Mouse (Mus musculus) liver, adult 2 months (tissue): ENCODE measurements around the gene Nfasc. TPM values are rescaled to one million over a fixed set of nuclear protein-coding genes. Genes with fewer than 3 reads are reported as not detected.

Experiments used
- DNase-seq: peaks from one replicate; pipeline ENCODE4 v3.0.0-alpha.2; 2011; ENCODE audit warnings: low read depth, low spot score; ENCODE audit errors: extremely low read depth
- H3K27ac ChIP-seq: fragments of 200-500 bp; replicated peaks from 2 replicates; pipeline ENCODE4 v1.5.1; 2012; ENCODE audit warnings: low read depth, mild to moderate bottlenecking, control low read depth, inconsistent platforms, low read length; ENCODE audit not compliant: insufficient read depth
- H3K27me3 ChIP-seq: fragments of 200-500 bp; 2 replicates; pipeline ENCODE4 v1.6.1; 2012; ENCODE audit warnings: mild to moderate bottlenecking, moderate library complexity, low read length, inconsistent platforms; ENCODE audit not compliant: control insufficient read depth, insufficient read depth
- H3K36me3 ChIP-seq: fragments of 200-500 bp; 2 replicates; pipeline ENCODE4 v1.6.1; 2012; ENCODE audit warnings: low read length, inconsistent platforms; ENCODE audit not compliant: control insufficient read depth, insufficient read depth
- H3K4me1 ChIP-seq: fragments of 200-500 bp; 2 replicates; pipeline ENCODE4 v1.6.1; 2011; ENCODE audit warnings: low read length; ENCODE audit not compliant: control insufficient read depth, insufficient read depth
- H3K4me3 ChIP-seq: fragments of 200-500 bp; 2 replicates; pipeline ENCODE4 v1.5.1; 2011; ENCODE audit warnings: low read depth, mild to moderate bottlenecking, control low read depth, low read length, moderate library complexity; ENCODE audit not compliant: insufficient read depth
- H3K79me2 ChIP-seq: fragments of 200-500 bp; 2 replicates; pipeline ENCODE4 v1.6.1; 2012; ENCODE audit warnings: inconsistent platforms, mild to moderate bottlenecking, low read length, moderate library complexity; ENCODE audit not compliant: control insufficient read depth, insufficient read depth
- H3K9ac ChIP-seq: fragments of 200-500 bp; 2 replicates; pipeline ENCODE4 v1.6.1; 2012; ENCODE audit warnings: low read depth, mild to moderate bottlenecking, control low read depth, inconsistent platforms, low read length
- CTCF ChIP-seq: fragments of 200-500 bp; IDR thresholded peaks from 2 replicates; pipeline ENCODE4 v1.5.1; 2011; ENCODE audit warnings: low read depth, low read length, control low read depth
- POLR2A ChIP-seq: fragments of 200-500 bp; IDR thresholded peaks from 2 replicates; pipeline ENCODE4 v1.6.1; 2011; ENCODE audit warnings: low read length, control low read depth; ENCODE audit not compliant: insufficient read depth; ENCODE audit errors: extremely low read depth
- WGBS: fragments of 180-500 bp; shearing (Covaris S2); methylation state at CpG from one replicate; pipeline ENCODE4 v1.1.7; 2018; 5-methylcytosine and 5-hydroxymethylcytosine counted together
- polyA plus RNA-seq: library from polyadenylated mRNA; depleted of rRNA; stranded (reverse); fragments of >200 nt; gene quantifications from 2 replicates; pipeline ENCODE4 v1.2.3, GENCODE M21; 2012
- total RNA-seq: library from RNA; depleted of rRNA; stranded (reverse); fragments of >200 nt; gene quantifications from 2 replicates; pipeline ENCODE4 v1.2.3, GENCODE M21; 2014

Gene Nfasc
- total and polyA plus RNA-seq, 2 experiments = 0.09 to 0.11 TPM

- no peak for DNase-seq
- Histone ChIP-seq H3K4me1 (no peaks in the 10 kb centered on the region), H3K79me2 (no peaks in the 10 kb centered on the region), H3K4me3 (no peak within 1 kb of the TSS), H3K36me3 (no peaks in the 10 kb centered on the region), H3K27ac (no peak within 1 kb of the TSS), H3K9ac (no peak within 1 kb of the TSS), H3K27me3 (peaks cover 21% of the 10 kb centered on the region)
- TF ChIP-seq POLR2A (no peak), CTCF (no peak)
- WGBS = 6% methylated on average over 30 of the region's 30 CpGs
Observed at GRCm38 (mm10) chr1:132542762-132543306, 198.8 kb downstream of the Nfasc start, which contains the start of gene Cntn2. Cntn2 (minus strand) TSS chr1:132543256.

DNA sequence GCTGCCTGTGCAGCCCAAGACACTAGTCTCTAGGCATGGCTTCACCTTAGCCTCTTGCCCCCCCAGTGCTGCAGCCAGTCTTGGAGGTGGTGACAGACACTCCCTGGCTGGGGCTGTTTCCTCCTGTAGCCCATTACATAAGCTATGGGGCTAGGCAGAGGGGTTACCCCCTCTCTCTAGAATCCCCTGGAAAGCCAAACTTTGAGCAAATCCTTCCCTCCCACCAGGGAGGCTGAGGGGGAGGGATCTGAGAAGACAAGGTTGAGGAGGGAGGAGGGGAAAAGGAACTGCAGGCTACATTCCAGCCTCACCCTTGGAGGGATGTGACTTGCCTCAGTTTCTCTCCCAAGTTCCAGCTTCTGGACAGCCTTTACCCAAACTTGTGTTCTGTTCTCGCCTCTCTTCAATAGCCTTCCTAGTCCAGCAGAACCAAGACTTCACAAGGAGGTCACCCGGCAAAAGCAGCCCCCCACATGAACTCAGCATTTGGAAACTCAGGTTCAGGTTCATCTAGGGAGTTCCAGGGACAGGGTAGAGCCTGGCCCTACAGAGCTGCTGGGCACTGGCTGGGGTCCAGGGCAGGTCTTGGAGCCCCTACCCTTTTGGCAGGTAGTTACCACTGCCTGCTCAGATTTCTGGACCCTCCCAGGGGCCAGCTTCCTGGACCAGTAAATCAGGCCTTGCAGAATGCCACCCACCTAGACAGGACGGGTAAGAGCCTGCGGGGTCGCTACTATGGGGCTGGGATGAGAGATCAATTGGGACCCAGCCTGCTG is 199.6 kb downstream of the Nfasc start:
- H3K4me3 ChIP-seq = no peak overlapping the region
- H3K27ac ChIP-seq = no peak overlapping the region
- H3K36me3 ChIP-seq = no peaks in the 10 kb centered on the region
- no peak for TF ChIP-seq POLR2A
- TF ChIP-seq CTCF = no peak
- DNase-seq = no peak
- no peak overlapping the region for H3K9ac ChIP-seq
- peaks cover 21% of the 10 kb centered on the region for H3K27me3 ChIP-seq
- no peaks in the 10 kb centered on the region for H3K4me1 ChIP-seq
- WGBS = 18% methylated on average over 5 of the region's 5 CpGs
- no peaks in the 10 kb centered on the region for H3K79me2 ChIP-seq

GRCm38 (mm10) chr1:132541171-132541823 is 200.3 kb downstream of the Nfasc start:
- H3K36me3 ChIP-seq = no peaks in the 10 kb centered on the region
- H3K27me3 ChIP-seq = peaks cover 21% of the 10 kb centered on the region
- no peak overlapping the region for H3K27ac ChIP-seq
- WGBS = 6% methylated on average over 14 of the region's 14 CpGs
- no peak for DNase-seq
- H3K79me2 ChIP-seq = no peaks in the 10 kb centered on the region
- H3K4me1 ChIP-seq = no peaks in the 10 kb centered on the region
- TF ChIP-seq POLR2A = no peak
- H3K9ac ChIP-seq = no peak overlapping the region
- no peak overlapping the region for H3K4me3 ChIP-seq

DNA sequence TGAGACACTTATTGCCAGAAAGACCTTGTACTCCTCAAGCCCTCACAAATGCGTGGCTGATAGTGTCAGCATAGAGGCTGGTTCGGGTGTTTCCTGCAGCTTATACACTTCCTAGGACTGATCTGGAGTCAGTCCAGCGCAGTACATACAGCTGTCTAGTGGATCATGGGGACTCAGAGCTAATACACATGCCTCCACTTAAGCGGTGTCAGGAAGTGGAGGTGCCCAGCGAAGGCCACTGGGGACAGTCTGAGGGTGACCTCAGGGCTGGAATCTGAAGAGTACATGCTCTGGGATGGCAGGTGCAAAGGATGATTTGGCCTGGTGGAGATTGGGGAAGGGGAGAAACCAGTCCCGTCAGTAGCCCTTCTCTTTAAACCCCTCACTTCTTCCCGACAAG is 200.9 kb downstream of the Nfasc start:
- no peak overlapping the region for H3K4me3 ChIP-seq
- H3K9ac ChIP-seq = no peak overlapping the region
- WGBS = 49% methylated on average over 7 of the region's 7 CpGs
- H3K27me3 ChIP-seq = peaks cover 21% of the 10 kb centered on the region
- H3K79me2 ChIP-seq = no peaks in the 10 kb centered on the region
- H3K27ac ChIP-seq = no peak overlapping the region
- no peaks in the 10 kb centered on the region for H3K4me1 ChIP-seq
- no peaks in the 10 kb centered on the region for H3K36me3 ChIP-seq
- TF ChIP-seq CTCF (no peak), POLR2A (no peak)
- DNase-seq = no peak

GRCm38 (mm10) chr1:132537736-132538135 is 203.9 kb downstream of the Nfasc start:
- H3K27me3 ChIP-seq = peaks cover 17% of the 10 kb centered on the region
- WGBS = 83% methylated on average over 5 of the region's 5 CpGs
- TF ChIP-seq CTCF (no peak), POLR2A (no peak)

More at GRCm38 (mm10) chr1:132537736-132538135, 203.9 kb downstream of the Nfasc start:
- H3K4me3 ChIP-seq = no peak overlapping the region
- H3K36me3 ChIP-seq = no peaks in the 10 kb centered on the region
- no peak for DNase-seq
- no peak overlapping the region for H3K27ac ChIP-seq
- H3K79me2 ChIP-seq = no peaks in the 10 kb centered on the region
- H3K9ac ChIP-seq = no peak overlapping the region
- H3K4me1 ChIP-seq = no peaks in the 10 kb centered on the region
